Mouse (Mus musculus): Measurements from ENCODE around the gene Csrnp1. TPM values are rescaled to one million over a fixed set of nuclear protein-coding genes. Genes with fewer than 3 reads are reported as not detected.

Gene Csrnp1
- polyA plus RNA-seq, 1 experiment: 26.4 TPM

DNA sequence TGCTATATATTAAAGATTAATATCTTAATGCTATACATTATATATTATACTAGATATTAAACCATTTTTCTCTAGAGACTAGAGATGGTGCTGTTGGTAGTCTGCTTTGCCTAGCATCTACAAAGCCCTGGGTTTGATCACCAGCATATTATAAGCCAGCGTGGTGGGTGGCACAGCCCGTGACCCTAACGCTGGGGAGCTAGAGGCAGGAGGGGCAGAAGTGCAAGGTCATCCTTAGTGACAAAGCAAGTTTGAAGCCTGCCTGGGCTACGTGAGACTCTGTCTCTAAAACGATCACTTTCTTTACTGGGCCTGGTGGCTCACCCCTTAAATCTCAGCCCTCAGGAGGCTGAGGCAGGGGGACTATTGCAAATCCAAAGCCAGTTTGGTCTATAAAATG lies 18.4 kb upstream of the Csrnp1 start:
- no peak for DNase-seq (ENCODE audit: low spot score)

DNA sequence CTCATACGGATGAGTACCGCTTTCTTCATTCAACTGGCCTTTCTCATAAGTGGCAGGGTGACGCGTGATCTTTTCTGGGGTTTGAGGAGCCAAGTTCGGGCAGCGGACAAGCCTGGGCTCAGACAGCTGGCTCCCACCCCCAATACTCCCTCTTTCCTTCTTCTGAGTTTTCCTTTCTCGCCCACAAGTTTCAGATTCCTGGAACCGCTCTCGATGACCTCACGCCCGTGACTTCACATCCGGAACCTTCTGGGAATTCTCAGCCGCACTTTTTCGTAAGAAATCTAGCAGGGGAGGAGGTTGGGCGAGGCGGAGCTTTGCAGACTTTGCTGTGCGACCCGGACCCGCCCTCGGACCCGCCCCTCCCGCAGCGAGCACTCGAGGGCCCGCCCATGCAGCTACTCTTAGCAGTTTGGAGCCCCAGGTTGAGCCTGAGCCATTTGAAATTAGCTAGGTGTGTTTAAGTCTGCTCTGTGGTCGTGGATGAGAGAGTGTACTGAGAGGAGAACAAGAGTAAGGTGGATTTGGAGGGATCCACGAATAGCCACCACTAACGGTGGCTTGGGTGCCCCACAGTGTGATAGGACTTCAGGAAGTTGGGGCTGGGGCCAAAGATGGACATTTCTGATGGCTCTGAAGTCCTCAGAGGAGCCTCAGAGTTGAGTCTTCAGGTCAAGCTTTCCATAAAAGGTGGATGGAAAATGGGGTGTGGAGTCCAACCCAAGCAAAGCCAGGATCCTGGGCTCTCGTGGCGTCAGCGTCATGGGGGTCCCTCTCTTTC lies 17.7 kb upstream of the Csrnp1 start:
- DNase-seq (ENCODE audit: low spot score): peak; percentile 62

DNA sequence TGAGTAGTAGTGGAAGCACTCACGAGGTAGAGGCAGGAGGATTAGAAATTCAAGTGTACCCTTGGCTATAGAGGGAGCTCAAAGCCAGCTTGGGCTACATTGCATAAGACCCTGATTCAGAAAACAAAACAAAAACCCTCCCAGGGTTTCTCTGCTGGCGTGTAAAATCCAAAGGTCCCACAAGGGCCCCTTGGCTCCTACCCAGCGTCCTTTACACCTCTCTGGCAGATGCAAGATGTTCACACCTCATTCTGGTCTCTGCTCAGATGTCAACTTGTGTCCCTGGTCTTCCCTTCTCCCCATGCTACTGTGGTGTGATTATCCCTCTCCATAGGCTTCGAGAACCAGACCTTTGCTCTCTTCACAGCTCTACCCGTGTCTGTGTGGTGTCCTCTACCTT lies 16.3 kb upstream of the Csrnp1 start:
- no peak for DNase-seq (ENCODE audit: low spot score)

DNA sequence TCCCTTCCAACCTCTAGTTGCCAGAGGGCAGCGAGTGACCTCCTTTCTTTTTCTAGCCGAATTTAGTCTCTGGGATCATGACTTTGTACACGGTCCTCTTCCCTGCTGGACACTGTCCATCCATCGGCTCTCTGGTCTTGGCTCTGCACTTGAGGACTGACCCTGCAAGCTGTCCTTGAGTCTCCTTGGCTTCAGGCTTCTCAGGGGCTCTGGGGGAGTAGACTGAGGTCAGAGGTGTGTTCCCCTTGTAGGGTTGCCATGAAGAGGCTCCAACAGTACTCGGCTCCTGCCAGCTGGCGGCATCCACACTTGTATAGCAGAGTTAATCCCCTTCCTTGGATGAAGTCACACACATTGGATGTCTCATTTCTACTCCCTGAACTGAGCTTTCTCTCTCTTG lies 15.2 kb upstream of the Csrnp1 start:
- DNase-seq (ENCODE audit: low spot score): no peak

DNA sequence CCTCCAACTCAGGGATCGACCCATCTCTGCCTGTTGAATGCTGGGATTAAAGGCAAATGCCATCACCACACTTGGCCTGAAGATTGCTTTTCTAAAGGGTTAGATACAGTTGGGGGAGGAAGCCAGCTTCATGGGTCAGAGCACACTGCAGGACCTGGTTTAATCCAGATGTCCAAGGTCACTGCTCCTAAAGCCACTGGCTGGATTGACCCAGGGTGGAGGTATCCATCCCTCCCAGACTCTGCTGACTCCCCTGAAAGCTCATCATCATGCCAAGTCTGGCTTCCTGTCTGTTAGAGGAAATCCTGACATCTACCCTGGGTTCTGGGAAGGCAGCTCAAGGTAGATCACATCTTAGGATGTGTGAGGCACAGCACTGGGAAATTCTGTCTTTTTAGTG lies 14.3 kb upstream of the Csrnp1 start:
- DNase-seq (ENCODE audit: low spot score): no peak

DNA sequence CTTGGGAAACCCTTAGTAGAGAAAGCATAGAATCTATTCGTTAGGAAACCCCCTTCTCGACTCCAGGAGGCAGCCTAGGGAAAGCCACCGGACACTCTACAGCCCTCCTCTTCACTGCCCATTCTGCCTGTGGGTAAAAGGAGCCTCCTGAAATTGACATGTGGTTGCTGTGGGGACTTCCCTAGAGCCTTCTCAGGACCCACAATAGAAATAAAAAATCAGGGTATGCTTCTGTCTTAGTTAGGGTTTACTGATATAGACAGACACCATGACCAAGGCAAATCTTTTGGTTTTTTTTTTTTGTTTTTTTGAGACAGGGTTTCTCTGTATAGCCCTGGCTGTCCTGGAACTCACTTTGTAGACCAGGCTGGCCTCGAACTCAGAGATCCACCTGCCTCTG lies 11.6 kb upstream of the Csrnp1 start:
- no peak for DNase-seq (ENCODE audit: low spot score)

DNA sequence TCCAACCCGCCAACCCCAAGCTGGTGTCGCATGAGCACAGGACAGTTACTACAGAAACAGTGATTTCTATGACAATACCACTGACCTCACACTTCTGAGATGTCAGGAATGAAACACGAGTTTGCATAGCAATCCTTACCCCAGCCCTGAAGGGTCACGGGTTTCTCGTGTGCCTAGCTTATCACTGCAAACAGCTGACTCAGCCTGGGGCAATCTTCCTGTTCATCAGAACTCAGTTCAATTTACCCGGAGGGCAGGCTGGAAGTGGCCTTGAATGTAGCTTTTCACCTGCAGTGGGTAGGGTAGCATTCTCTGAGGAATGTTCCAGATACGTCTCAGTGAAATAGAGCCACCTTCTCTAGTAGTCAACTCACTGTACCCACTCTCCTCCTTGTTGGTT lies 9.7 kb upstream of the Csrnp1 start:
- DNase-seq (ENCODE audit: low spot score): no peak

DNA sequence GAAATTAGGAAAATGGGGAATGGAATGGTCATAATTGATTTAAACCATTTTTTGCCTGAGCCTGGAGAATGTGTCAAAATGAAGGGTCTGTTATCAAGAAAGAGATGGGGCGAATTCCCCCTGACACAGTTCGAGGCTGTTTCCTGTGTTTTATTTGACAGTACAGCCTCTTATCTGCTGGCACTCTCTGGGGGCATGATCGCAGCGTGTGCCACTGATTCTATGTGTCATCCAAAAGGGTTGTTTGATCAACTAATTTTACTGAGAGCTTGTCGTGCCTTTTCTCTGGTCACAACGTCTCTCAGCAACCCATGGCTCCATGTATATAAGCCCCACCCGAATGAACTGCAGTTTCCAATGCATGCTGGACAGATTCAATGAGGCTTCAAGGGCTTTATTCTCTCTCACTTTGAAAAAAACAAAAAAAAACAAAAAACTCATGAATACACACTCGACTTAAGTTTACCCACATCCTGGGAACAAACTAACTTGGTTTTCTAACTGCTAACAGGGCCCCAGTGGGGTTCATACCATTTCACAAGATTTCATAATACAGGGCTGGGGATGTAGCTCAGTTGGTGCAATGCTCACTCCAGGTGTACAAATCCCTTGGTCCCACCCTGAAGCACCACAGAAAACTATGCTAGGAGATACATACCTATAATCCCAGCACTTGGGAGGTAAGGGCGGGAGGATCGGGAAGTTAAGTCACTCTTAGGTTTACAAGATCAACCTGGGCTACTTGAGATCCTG lies 8.8 kb upstream of the Csrnp1 start:
- no peak for DNase-seq (ENCODE audit: low spot score)

DNA sequence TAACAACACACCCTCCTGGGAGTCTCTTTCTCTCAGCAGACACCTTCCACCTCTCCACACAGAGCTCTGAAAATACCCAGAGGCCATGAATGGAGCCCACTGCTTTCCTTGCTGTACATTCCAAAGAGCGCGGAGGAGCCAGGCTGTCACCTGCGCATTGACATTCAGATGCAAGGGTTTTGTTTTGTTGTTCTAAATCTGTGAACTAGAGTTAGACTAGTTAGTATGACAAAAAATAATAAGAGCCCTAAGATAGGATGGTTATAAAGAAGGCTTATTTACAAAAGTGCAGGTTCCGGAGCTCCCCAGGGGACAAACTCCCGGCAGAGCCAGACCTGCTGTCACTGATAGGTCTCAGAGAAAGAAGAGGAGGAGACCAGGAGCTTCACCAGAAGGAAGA lies 6.9 kb upstream of the Csrnp1 start:
- DNase-seq (ENCODE audit: low spot score): no peak

DNA sequence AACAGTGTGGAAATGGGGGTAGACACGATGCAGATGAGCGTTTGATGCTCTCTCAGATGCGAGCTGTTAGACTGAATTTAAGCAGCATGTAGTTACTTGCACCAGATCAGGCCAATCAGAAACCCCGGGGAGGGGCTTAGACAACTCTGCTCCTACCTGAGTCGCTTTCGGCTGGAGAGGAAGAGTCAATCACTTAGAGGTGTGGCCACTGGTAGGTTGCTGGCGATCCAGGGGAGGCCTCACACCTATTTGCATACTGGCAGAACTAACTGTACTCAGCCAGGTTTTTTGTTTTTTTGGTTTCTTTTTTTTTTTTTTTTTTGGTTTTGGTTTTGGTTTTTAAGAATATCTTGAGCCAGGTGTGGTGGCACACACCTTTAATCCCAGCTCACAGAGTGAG lies 3.8 kb upstream of the Csrnp1 start:
- no peak for DNase-seq (ENCODE audit: low spot score)

DNA sequence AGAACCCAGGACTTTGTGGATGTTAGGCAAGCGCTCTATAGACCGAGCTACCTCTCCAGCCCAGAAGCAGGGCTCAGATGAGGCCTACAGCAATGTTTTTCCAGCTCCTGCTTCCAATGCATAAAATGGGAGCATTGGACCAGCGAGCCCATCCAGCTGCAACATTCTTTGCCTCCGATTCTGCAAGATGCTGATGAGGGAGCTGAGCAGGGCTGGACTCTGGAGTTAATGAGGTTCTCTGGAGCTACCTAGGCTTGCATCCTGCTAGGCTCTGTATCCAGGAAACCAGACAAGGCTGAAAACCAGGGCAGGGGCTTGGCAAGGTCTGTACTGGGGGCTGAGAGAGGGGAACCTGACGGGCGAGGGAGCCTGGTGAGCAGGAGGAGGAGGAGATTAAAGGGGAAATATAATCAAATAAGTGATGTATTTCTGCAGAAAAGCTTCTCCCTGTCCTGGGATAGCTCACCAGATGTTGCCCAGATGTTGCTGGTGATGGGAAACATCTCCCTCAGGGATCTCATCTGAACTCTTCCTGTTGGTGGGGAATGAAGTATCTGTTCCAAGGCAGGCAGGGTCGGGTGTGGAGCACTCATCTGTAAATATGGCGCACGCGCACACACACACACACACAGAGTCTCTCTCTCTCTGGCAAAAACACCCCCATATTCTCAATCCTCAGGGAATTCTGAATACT lies 1.6 kb upstream of the Csrnp1 start:
- no peak for DNase-seq (ENCODE audit: low spot score)

DNA sequence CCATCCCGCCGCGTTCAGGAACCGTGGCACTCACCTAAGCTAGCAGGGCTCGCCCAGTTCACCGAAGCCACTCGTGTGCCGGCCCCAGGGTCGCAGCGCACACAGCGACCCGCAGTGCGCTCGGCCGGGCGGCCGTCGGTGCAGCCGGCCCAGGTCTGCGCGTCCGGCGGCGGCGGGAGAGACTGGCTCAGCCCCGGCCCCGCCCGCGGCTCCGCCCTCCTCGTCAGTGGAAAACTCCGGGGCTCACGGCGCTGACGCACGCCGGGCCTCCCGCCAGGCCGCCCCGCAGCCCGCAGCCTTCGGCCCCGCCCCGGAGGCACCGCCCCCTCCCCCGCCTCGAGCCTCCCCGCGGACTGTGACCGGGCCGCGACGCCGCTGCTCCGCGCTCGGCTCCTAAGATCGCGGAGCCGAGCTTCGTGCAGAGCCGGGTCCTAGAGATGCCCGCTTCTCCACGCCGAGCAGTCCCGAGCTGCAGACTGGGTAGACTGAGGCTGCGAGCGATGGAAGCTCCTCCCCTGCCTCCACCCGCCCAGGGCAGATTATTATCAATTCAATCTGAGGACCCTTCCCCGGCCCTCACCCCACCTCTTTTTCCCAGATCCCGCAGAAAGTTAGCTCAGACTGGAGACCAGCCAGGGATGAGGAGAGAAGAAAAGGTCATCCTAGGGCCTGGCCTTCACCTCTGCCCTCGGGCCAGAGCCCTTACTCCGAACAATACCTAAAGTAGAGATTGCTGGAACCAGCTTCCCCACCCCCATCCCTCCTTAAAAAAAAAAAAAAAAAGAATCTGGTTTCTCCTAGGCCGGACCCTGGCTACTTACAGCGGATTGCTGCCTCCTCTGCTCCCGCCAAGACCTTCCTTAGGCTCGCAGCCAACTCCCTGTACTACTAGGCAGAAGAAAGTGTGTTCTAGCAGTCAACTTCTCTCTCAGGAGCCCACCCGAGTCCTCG lies 598 bp downstream of the Csrnp1 start:
- DNase-seq (ENCODE audit: low spot score): peak; percentile 91

DNA sequence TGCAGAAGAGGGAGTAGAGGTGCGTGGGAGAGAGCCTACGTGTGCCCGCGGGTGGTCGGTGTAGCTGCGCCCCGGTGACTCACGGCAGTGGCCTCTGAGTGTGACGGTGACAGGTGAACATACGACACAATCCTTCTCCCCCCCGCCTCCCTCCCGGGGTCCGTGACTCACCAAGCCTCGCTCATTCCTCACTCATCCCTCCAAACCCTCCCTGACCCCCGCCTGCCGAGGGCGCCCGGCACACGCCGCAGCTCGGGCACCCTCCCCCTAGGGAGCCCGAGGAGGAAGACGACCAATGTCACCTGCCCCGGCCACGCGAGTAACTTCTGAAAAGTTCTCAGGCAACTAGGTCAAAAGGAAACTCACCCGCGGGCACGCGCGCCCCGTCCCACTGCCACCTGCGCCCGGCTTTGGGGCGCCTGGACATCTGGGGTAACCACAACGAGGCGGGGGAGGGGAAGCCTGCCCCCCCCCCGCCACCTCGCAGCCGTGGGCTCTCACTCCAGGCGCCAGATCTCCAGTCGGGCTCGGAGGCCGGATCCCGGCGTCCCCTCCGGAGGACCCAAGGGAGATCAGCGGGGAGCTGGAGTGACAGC lies 1.4 kb downstream of the Csrnp1 start:
- DNase-seq (ENCODE audit: low spot score): peak; percentile 74

DNA sequence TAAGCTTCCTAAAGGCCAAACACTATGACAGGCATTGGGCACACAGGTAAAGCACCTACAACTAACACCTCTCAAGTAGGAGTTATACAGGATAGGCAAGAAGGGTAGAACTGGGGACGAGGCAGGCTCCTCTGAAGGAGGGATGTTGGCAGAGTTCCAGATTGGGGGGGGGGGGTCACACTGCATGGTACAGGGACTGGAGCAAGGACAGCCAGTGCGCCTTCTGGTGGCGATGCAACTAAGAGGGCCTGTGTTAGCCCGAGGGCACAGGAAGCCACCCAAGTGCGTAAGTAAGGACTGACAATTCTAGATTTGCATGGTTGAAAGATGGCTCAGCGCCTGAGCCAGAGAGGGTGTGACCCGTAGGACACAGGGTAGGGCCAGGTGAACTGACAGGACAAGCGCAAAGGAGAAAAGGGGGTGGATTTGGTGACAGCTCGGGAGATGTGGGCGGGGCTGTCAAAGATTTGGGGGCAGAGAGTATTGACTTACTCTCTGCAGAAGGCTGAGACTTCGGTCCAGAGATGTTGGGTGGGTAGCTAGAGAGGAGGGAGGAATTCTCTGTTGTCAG lies 2.1 kb downstream of the Csrnp1 start:
- no peak for DNase-seq (ENCODE audit: low spot score)

DNA sequence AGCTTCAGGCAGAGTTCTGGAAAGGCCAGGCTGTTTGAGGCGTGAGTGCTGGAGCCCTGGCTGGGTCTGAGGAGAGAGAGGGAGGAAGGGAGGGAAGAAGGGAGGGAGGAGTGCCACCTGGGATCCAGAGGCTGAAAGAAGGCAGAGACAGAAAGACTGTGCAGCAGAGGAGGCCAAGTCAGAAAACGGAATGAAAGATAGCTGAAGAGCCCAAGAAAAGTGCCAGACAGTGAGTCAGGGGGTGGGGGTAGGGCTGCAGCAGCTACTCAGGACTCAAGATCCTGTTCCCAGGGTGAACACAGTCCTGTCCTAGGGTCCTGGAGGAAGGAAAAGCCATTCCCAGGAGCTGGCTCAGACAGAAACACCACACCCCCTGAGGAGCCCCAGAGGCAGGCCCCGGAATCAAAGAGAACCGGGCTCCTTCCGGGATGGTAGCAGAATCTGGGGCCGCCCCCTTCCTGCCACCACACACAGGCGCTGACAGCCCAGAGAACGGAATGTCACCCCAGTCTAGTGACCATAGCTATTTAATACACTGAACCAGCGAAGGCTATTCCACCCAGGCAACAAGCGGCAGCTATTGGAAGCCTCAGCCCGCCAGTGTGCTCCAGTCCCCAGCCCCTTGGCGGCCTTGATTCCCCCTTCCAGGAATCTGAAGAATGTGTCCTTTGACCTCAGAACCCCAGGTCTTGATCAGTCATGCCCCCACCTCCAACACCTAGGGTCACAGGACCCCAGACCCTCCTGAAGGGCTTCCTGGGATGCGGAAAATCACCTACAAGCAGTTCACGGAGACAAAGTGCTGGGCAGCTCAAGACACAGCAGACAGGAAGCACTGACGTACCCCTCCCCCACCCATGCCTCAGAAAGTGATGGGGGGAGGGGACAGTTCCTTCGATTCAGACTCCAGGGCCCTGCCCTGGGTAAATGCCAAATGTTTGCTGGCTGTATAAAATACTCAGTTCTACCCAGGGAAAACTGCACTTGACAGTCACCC lies 3.0 kb downstream of the Csrnp1 start:
- DNase-seq (ENCODE audit: low spot score): peak; percentile 55

DNA sequence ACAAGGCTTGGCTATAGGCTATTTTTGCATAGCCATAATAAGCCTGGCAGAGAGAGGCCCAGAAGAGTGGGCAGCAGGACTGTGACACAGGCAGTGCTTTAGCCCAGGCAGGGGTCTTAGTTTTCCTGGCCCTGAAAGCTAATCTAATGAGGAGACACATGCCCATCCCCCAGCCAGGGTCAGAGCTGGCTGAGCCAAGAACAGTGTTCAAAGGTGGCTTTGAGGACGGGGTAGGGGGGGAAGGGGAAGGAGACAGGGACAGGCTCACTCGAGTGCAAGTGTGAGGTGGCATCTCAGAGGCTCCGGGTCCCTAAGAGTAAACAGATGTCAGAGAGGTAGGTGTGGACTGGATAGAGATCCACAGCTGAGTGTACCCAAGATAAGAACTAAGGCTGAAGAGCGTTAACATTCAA lies 3.7 kb downstream of the Csrnp1 start:
- no peak for DNase-seq (ENCODE audit: low spot score)

DNA sequence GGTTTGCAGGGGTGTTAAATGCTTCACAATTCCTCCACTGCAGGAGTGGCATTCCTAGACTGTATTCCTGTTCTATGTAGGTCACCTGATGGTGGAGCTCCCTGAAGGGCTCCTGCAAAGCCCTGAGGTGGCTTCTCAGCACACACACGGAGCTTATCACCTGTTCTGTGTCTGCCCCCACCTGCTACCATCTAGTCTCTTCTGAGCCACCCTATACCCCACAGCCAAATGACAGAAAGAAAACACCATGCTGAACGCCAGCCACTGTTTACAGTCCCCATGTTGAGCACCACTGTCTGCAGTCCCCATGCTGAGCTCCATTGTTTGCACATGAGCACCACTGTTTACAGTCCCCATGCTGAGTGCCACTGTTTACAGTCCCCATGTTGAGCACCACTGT lies 4.7 kb downstream of the Csrnp1 start:
- no peak for DNase-seq (ENCODE audit: low spot score)

DNA sequence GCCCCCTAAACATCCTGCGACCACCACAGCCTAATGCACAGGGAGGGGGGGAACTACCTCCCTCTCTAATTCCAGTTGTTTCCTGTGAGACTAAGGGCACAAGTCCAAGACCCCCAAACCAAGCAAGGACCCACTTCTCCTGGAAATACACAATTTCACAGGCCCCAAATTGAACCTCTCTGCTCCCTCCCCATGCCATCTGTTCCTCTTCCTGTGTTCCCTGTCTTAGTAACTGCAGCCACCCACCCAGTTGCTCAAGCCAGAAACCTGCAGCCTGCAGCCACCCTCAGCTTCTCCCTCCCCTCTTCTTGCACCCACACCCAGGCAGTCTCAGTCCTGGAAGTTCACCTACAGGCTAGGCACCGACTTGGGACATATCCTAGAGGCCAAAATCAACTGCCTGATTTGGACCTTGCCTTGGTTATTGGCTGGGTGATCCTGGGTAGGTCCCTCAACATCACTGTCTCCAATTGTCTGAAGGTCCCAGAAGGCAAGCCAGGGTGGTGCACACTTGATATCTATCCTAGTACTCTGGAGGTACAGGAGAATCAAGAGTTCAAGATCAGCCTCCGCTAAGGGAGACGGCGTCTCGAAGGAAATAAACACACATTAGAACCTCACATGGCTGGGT lies 5.5 kb downstream of the Csrnp1 start:
- DNase-seq (ENCODE audit: low spot score): no peak

DNA sequence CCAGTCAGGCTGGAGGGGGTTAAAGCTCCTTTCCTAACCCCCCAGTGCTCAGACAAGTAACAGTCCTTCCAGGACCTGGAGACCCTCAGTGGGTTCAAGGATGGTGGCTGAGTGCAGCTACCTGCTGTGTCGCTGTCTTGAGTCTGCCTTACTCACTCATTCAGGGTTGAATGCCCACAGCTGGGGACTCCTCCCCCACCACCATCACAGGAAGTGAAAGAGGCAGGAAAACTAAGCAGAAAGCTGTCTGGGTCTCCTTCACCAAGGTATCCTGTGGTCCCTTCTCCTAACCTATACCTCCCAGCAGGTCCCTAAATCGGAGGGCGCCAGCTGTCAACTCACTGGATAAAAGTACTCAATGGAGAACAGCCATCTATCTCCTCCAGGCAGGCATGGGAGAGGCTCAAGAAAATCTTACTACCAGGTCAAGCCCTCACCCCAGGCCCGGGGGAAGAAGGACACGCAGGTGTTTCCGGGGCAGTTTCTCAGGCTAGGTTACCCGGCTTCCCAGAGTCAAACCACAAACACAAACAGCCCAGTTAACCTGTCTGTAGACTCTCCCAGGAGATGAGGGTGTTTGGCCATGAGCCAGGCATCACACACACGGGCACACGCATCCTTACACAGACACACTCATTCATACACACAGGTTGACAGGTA lies 6.2 kb downstream of the Csrnp1 start:
- no peak for DNase-seq (ENCODE audit: low spot score)

All from urinary bladder, adult 2 months (tissue).